Mouse (Mus musculus): ENCODE measurements around the gene Pcsk4. TPM values are rescaled to one million over a fixed set of nuclear protein-coding genes. Genes with fewer than 3 reads are reported as not detected.

Pcsk4 gene
- polyA plus RNA-seq, 1 experiment from 2014 or later: 8.6 TPM

DNA sequence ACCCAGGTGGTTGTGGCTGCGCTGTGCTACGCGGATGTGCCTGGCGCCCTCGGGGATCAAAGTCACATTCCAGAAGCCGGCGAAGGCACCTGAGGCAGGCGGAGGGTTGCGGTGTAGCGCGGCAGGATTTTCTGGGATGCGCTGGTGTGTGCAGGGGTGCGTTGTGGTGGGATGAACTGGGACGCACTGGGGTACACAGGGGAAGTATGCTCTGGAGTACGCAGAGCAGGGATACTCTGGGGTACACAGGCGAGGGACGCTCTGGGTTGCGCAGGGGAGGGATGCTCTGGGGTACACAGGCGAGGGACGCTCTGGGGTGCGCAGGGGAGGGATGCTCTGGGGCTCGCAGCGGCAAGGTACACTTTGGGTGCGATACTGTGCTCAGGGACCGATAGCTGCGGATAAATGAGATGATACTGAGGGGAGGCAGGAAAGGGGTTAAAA is 13.0 kb upstream of the Pcsk4 start:
- ATAC-seq (ENCODE audit: low FRiP score, low TSS enrichment): peak; percentile 17
- H3K27me3 ChIP-seq (ENCODE audit: insufficient read depth, low read length): peaks cover 69% of the 10 kb centered on the region
- H3K4me3 ChIP-seq (ENCODE audit: low read length): peak overlapping the region; percentile 40
- H3K9me3 ChIP-seq (ENCODE audit: low read length): no peaks in the 10 kb centered on the region
- H3K4me2 ChIP-seq (replicated peaks; ENCODE audit: low read depth, low read length): peak overlapping the region; percentile 60
- H3K36me3 ChIP-seq (ENCODE audit: insufficient read depth, low read length): no peaks in the 10 kb centered on the region
- H3K4me1 ChIP-seq (ENCODE audit: insufficient read depth, low read length): peaks cover 32% of the 10 kb centered on the region
- no peak overlapping the region for H3K9ac ChIP-seq (replicated peaks; ENCODE audit: low read length)
- H3K27ac ChIP-seq (ENCODE audit: low read length): no peak overlapping the region
- WGBS: 2% methylated on average over 26 of the region's 26 CpGs

DNA sequence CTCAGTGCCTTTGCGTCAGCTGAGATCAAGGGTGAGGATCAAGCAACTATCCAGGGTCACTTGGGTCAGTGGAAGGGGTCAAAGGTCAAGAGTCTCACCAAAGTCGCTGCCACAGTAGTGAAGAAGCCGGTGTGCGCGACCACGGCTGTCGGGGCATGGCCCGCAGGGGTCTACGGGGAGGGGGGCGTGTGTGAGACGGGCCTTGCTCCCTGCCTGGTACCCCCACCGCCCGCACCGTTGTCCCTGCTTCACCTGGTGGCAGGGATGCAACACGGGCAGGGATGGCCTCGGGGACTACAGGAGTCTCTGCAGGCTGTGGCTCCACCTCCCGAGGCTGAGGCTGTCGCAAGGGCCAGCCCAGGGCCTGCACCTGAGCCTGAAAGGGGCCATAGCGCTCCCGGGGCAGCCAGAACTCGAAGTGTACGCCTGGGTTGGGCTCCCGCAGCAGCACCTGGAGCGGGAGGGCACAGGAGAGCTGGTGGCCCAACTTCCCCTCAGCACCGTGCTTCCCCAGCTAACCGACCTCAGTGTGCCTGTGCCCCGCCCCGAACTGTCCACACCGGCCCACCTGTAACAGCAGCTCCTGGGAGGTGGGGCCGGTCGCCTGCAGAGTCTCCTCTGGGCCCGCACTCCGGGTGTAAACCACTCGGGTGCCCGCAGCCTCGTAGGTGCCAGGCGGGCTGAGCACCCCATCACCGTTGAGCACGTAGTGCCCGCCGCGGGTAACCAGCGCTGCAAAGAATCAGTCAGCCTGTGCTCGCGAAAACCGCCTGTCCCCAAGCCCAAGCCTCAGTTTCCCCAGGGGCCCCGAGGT is 12.4 kb upstream of the Pcsk4 start:
- 4% methylated on average over 47 of the region's 47 CpGs for WGBS
- H3K27me3 ChIP-seq (ENCODE audit: insufficient read depth, low read length): peaks cover 63% of the 10 kb centered on the region

GRCm38 (mm10) chr10:80341026-80341425 is 11.7 kb upstream of the Pcsk4 start:
- Histone ChIP-seq H3K27ac (ENCODE audit: low read length) (no peak overlapping the region), H3K4me2 (replicated peaks; ENCODE audit: low read depth, low read length) (no peak overlapping the region), H3K36me3 (ENCODE audit: insufficient read depth, low read length) (no peaks in the 10 kb centered on the region), H3K9me3 (ENCODE audit: low read length) (no peaks in the 10 kb centered on the region), H3K27me3 (ENCODE audit: insufficient read depth, low read length) (peaks cover 58% of the 10 kb centered on the region), H3K9ac (replicated peaks; ENCODE audit: low read length) (no peak overlapping the region), H3K4me3 (ENCODE audit: low read length) (no peak overlapping the region), H3K4me1 (ENCODE audit: insufficient read depth, low read length) (peaks cover 31% of the 10 kb centered on the region)
- 14% methylated on average over 21 of the region's 21 CpGs for whole genome bisulfite sequencing
- ATAC-seq (ENCODE audit: low FRiP score, low TSS enrichment): no peak

More for the DNA sequence above, 12.4 kb upstream of the Pcsk4 start:
- no peak for ATAC-seq (ENCODE audit: low FRiP score, low TSS enrichment)
- Histone ChIP-seq H3K4me2 (replicated peaks; ENCODE audit: low read depth, low read length) (peak overlapping the region; percentile 60), H3K36me3 (ENCODE audit: insufficient read depth, low read length) (no peaks in the 10 kb centered on the region), H3K9me3 (ENCODE audit: low read length) (no peaks in the 10 kb centered on the region), H3K4me1 (ENCODE audit: insufficient read depth, low read length) (peaks cover 31% of the 10 kb centered on the region), H3K4me3 (ENCODE audit: low read length) (peak overlapping the region; percentile 40), H3K27ac (ENCODE audit: low read length) (no peak overlapping the region), H3K9ac (replicated peaks; ENCODE audit: low read length) (no peak overlapping the region; the same call in 1 of the 2 replicates)

DNA sequence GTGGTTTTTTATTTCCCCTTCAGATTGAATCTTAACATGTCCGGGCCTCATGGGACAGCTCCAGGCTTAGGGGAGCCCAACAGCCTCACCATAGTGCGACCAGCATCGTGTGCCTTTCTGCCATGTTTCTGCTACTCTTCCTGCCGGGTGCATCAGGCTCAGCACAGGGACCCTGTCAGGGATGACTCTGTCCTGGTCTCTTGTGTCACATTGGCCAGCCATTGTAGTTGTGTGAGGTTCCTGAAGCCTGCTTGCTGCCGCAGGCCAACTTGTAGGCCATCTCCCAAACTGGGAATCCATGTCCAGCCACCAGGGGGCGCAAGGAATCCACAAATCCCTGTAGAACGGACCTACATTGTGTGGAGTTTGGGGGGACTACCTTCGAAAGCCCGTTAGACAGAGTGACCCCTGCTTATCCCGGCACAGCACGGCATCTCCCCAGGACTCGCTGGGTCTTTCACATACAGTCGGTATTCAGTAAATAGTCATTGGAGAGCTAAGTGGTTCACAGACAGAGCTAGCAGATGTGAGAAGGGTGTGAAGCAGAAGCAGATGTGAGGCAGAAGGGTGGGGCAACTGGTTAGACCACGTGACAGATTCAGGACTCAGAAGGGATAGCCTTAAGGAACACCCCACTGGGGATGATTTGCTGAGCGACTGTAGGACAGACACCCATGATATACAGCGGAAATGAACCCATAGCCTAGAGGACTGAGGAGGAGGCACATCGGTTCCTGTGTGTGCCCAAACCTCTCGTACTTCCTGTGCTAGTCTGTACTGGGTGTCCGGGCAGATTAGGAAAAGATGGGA is 10.8 kb upstream of the Pcsk4 start:
- ATAC-seq (ENCODE audit: low FRiP score, low TSS enrichment): no peak
- no peak overlapping the region for H3K27ac ChIP-seq (ENCODE audit: low read length)
- peaks cover 28% of the 10 kb centered on the region for H3K4me1 ChIP-seq (ENCODE audit: insufficient read depth, low read length)
- peaks cover 49% of the 10 kb centered on the region for H3K27me3 ChIP-seq (ENCODE audit: insufficient read depth, low read length)
- WGBS: 19% methylated on average over 19 of the region's 19 CpGs
- no peak overlapping the region for H3K9ac ChIP-seq (replicated peaks; ENCODE audit: low read length)
- peak overlapping the region; percentile 28; the same call in 1 of the 2 replicates for H3K4me2 ChIP-seq (replicated peaks; ENCODE audit: low read depth, low read length)
- H3K36me3 ChIP-seq (ENCODE audit: insufficient read depth, low read length): no peaks in the 10 kb centered on the region
- H3K4me3 ChIP-seq (ENCODE audit: low read length): no peak overlapping the region
- no peaks in the 10 kb centered on the region for H3K9me3 ChIP-seq (ENCODE audit: low read length)

- no peaks in the 10 kb centered on the region for H3K9me3 ChIP-seq (ENCODE audit: low read length)
- H3K4me2 ChIP-seq (replicated peaks; ENCODE audit: low read depth, low read length): no peak overlapping the region
- H3K27me3 ChIP-seq (ENCODE audit: insufficient read depth, low read length): peaks cover 12% of the 10 kb centered on the region
- no peak overlapping the region for H3K9ac ChIP-seq (replicated peaks; ENCODE audit: low read length)
- H3K4me1 ChIP-seq (ENCODE audit: insufficient read depth, low read length): peaks cover 2% of the 10 kb centered on the region; the same call in 1 of the 2 replicates
- H3K27ac ChIP-seq (ENCODE audit: low read length): no peak overlapping the region
- H3K36me3 ChIP-seq (ENCODE audit: insufficient read depth, low read length): no peaks in the 10 kb centered on the region
- WGBS: 86% methylated on average over 12 of the region's 12 CpGs
- no peak for ATAC-seq (ENCODE audit: low FRiP score, low TSS enrichment)
- H3K4me3 ChIP-seq (ENCODE audit: low read length): no peak overlapping the region
Measured at GRCm38 (mm10) chr10:80336263-80336662, 7.0 kb upstream of the Pcsk4 start.

DNA sequence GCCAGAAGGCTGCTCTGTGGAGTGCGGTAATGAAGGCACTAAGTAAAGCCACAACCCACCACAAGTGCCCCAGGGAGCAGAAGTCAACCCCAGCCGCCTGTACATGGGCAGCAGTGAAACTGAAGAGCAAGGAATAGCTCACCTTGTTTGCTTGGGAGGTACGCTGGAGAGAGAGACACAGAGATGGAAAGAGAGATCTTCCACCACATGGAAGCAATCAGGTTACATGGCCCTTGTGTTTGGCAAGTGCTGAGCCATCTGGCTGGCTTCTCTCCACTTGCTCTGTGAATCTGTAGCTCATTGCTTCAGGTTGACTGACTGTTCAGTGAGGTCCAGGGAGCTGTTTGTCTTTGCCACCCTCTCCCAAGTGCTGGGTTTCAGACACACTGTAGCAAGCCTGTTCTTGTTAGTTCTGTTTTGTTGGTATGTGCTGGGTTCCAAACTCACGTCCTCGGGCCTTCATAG is 3.3 kb upstream of the Pcsk4 start:
- peaks cover 17% of the 10 kb centered on the region for H3K4me1 ChIP-seq (ENCODE audit: insufficient read depth, low read length)
- H3K9ac ChIP-seq (replicated peaks; ENCODE audit: low read length): no peak overlapping the region
- H3K36me3 ChIP-seq (ENCODE audit: insufficient read depth, low read length): no peaks in the 10 kb centered on the region
- H3K9me3 ChIP-seq (ENCODE audit: low read length): no peaks in the 10 kb centered on the region
- WGBS: 84% methylated on average over 5 of the region's 5 CpGs
- H3K27ac ChIP-seq (ENCODE audit: low read length): no peak overlapping the region
- no peak for ATAC-seq (ENCODE audit: low FRiP score, low TSS enrichment)
- no peak overlapping the region for H3K4me2 ChIP-seq (replicated peaks; ENCODE audit: low read depth, low read length)
- no peak overlapping the region for H3K4me3 ChIP-seq (ENCODE audit: low read length)
- no peaks in the 10 kb centered on the region; the same call in 1 of the 2 replicates for H3K27me3 ChIP-seq (ENCODE audit: insufficient read depth, low read length)

GRCm38 (mm10) chr10:80331636-80332524 is 2.6 kb upstream of the Pcsk4 start:
- H3K4me1 ChIP-seq (ENCODE audit: insufficient read depth, low read length): peaks cover 17% of the 10 kb centered on the region
- H3K9me3 ChIP-seq (ENCODE audit: low read length): no peaks in the 10 kb centered on the region
- no peak overlapping the region for H3K4me3 ChIP-seq (ENCODE audit: low read length)
- no peaks in the 10 kb centered on the region for H3K36me3 ChIP-seq (ENCODE audit: insufficient read depth, low read length)
- no peak overlapping the region for H3K27ac ChIP-seq (ENCODE audit: low read length)
- 52% methylated on average over 10 of the region's 10 CpGs for WGBS
- H3K4me2 ChIP-seq (replicated peaks; ENCODE audit: low read depth, low read length): no peak overlapping the region
- H3K9ac ChIP-seq (replicated peaks; ENCODE audit: low read length): no peak overlapping the region
- no peaks in the 10 kb centered on the region; the same call in 1 of the 2 replicates for H3K27me3 ChIP-seq (ENCODE audit: insufficient read depth, low read length)
- no peak for ATAC-seq (ENCODE audit: low FRiP score, low TSS enrichment)

GRCm38 (mm10) chr10:80330888-80331287 is 1.6 kb upstream of the Pcsk4 start:
- Histone ChIP-seq H3K27me3 (ENCODE audit: insufficient read depth, low read length) (no peaks in the 10 kb centered on the region; the same call in 1 of the 2 replicates), H3K9ac (replicated peaks; ENCODE audit: low read length) (no peak overlapping the region), H3K4me3 (ENCODE audit: low read length) (no peak overlapping the region), H3K27ac (ENCODE audit: low read length) (no peak overlapping the region), H3K9me3 (ENCODE audit: low read length) (no peaks in the 10 kb centered on the region), H3K4me2 (replicated peaks; ENCODE audit: low read depth, low read length) (peak overlapping the region; percentile 97), H3K36me3 (ENCODE audit: insufficient read depth, low read length) (no peaks in the 10 kb centered on the region), H3K4me1 (ENCODE audit: insufficient read depth, low read length) (peaks cover 17% of the 10 kb centered on the region)
- 79% methylated on average over 2 of the region's 2 CpGs for WGBS
- no peak for ATAC-seq (ENCODE audit: low FRiP score, low TSS enrichment)

DNA sequence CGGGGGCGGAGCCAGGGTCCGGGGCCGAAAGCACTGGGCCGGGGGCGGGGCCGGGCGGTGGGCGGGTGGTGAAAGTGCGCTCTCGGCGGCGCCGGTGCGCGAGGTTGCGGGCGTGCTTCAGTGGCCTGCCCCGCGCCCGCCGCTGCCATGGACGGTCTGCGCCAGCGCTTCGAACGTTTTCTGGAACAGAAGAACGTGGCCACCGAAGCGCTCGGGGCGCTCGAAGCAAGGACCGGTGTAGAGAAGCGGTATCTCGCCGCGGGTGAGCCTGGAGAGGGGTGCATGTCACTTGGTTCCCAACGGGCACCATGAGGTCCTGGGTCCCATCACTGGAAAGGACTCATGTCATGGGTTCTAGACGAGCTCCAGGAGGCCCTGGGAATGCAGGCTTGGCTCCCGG is 786 bp upstream of the Pcsk4 start:
- Histone ChIP-seq H3K9ac (replicated peaks; ENCODE audit: low read length) (peak overlapping the region; percentile 69), H3K27me3 (ENCODE audit: insufficient read depth, low read length) (no peaks in the 10 kb centered on the region; the same call in 1 of the 2 replicates), H3K4me3 (ENCODE audit: low read length) (peak overlapping the region; percentile 59), H3K27ac (ENCODE audit: low read length) (0 out of 2 replicates have a peak overlapping the region, but pooled peaks have one; percentile 17), H3K9me3 (ENCODE audit: low read length) (no peaks in the 10 kb centered on the region), H3K36me3 (ENCODE audit: insufficient read depth, low read length) (no peaks in the 10 kb centered on the region), H3K4me1 (ENCODE audit: insufficient read depth, low read length) (peaks cover 17% of the 10 kb centered on the region), H3K4me2 (replicated peaks; ENCODE audit: low read depth, low read length) (peak overlapping the region; percentile 97)
- no peak for ATAC-seq (ENCODE audit: low FRiP score, low TSS enrichment)
- 2% methylated on average over 41 of the region's 41 CpGs for WGBS
